Mouse (Mus musculus): ENCODE results near the gene Gsta2.
"Not testable (repeated sequence)": the region's sequence is repeated elsewhere in the genome, so short reads cannot be mapped to it uniquely, and the experiment has no call there.

Gsta2 gene

DNA sequence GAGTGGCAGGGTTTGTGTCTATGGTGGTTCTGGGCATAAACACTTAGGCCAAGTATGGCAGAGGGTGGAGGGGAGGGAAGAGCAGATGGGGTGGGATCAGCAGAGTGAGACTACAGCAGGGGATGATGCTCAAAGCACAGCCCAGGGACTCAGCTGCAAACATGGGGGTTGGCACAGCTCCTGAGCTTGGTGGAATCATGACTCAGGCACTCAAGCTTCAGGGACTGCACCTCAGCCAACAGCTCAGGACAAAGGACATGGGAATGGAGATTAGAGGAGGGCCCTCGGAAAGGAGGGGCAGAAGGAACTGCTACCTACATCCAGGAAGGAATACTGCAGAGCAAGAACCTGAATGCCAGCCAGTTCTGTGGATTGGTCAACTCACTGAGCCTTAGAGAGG lies 56.4 kb downstream of the Gsta2 start:
- peak; percentile 15 for DNase-seq

DNA sequence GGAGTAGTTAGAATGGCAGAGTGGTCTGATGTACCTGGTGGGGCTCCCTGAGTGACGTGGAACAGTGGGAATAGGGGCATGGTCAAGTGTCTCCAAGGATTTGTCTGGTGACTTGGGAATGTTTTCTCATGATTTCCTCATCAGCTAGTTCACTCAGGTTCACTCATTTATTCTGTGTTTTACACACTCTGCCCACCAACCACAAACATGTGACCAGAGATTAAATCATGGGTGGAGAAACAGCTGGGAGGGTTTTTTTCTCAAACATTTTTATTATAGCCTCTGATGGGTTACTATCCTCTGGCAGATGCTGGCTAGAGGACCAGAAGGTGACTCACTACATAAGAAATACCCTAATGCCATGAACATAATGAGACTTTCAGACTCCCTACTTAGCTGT lies 57.4 kb downstream of the Gsta2 start:
- no peak for DNase-seq

DNA sequence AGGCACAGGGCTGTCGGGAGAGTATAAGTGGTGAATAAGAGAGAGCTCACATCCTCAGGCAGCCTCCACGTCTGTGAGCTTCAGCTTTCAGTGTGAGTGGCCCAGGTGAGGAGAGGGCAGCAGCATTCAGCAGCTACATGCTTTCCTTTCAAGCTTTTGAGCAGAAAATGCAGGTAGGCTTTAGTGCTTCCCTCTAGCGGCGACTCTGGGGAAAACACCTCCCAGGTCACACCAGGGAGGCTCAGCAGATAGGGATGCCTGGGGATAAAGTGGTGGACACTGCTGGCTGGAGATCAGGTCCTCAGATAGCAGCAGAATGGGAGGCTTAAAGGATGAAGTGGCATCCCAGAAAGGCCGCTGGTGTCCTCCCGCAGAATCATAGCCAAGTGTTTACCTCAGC lies 59.5 kb downstream of the Gsta2 start:
- peak; percentile 42 for DNase-seq

DNA sequence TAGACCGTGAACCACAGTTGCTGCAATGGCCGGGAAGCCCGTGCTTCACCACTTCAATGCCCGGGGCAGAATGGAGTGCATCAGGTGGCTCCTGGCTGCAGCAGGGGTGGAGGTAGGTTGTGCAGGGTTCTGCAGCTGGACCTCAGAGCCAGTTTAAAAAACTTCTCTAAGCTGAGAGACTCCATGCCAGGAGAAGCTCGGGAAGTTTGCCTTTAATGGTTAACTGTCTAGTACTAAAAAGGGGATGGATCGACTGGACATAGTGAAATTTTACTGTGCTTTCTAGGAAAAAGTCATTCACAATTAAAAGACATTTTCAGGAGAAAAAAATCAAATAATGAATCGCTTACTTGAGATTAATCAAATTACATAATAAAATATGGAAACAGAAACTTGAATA lies 60.8 kb downstream of the Gsta2 start:
- DNase-seq = not testable (repeated sequence)

DNA sequence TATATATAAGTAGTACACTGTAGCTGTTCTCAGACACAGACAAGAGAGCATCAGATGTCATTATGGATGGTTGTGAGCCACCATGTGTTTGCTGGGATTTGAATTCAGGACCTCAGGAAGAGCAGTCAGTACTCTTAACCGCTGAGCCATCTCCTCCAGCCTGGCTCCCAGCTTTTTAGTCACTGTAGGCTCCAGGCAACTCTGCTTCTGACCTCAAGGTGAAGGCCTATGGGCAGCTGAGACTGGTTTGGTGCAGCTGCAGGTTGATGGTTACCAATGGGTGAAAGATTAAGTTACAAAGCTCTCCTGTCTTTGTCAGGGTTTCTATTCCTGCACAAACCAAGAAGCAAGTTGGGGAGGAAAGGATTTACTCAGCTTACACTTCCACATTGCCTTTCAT lies 61.9 kb downstream of the Gsta2 start:
- DNase-seq = not testable (repeated sequence)

DNA sequence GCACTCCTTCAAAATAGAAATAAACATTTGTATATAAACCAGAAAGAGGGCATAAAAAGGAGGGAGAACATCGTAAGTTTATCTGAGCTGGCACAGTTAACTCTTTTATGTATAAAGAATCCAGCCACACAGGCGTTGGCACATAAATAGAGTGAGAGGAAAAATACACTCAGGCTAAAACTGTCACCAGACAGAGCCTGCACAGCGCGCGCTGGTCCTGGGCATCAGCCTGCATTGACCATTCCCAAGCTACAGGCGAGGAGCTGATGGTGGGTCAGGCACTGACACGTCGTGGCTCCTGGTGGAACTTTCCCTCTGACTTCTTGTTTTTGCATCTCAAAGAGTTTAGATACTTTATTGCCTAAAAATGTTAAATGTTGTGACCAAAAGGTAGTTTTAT lies 63.1 kb downstream of the Gsta2 start:
- DNase-seq = not testable (repeated sequence)

DNA sequence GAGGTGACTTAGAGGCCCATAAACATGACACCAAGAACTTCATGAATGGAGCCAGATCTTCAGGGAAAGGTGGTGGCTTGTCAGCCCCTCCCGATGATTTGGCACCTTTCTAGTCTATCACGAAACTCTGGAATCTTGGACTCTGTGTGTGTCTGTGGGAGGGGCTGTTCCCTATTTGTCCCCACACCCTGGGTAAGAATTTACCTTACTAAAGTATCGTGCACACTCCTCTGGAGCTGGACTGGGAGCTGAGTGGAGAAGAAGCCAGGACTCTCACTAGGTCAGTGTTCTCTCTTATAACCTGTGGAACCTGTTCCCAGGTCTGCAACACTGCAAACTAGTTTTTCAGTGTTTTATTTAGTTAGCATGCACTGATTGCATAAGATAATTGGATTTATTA lies 65.9 kb downstream of the Gsta2 start, which contains the start of gene Gm10639:
Gene Gm10639 (plus strand): TSS at position 201 of the 400 bp plus-strand sequence.
- peak; percentile 7 for DNase-seq

DNA sequence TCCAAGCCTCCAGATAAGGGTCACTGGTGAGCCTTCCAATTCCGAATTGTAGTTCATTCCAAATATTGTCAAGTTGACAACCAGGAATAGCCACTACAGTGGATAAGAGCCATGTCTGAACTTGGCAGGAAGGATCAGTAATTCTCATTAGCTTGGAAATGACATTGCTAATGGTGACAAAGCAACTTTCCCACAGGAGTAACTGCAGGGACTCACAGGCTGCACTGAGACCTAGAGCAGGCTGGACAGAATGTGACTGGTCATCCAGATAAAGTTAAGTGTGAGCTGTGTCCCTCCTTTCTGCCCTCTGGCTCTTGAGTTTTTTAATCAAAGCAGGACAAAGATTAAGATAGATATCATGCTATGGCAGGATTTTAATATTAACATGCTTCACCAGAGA lies 66.5 kb downstream of the Gsta2 start:
- DNase-seq = not testable (repeated sequence)

DNA sequence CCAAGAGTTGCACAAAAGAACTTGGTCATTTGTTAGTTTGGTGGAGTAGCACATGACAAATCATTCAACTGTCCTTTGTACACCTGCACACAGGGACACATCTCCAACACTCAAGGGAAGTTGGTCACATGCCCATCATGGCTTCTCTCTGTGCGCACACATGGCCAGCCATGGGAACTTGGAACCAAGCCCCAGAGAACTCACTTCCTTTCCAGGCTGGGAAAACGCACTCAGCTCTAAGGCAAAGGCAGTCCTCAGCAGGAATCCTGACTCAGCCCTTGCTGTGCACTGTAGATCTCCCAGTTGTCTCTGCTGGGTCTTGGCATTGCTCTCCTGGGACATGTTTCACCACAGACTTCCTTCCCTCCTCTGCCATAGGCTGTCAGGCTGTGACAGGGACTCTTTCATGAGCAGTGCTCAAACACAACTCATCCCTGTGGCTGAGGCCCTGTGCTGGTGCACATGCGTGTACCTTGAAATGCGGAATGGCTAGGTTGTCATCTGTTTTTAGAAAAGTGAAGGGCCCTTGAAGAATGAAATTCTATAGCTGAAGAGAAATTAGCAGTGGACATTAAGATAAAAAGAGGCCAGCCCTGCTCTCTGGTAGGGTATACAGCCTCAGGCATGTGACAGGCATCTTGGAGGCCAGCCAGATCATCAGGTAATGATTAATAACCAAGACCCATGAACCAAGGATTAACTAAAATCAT lies 73.4 kb downstream of the Gsta2 start:
- DNase-seq = peak; percentile 2
